Comparison of ENCODE assay signal across 12 mouse cellular contexts in genomic region chr10:22034303-22034702, GRCm38 (mm10). TPM values are rescaled to one million over a fixed set of nuclear protein-coding genes. Genes with fewer than 3 reads are reported as not detected.
A peak's percentile ranks its signal among the peaks of the same experiment; 100 is the strongest.
DNase-seq lines count a peak whose midpoint lies in the region; ATAC-seq and TF ChIP-seq lines count a peak whose summit lies in the region.
"Had no signal": no experiment of that assay in that cellular context is flagged by ENCODE, and none has a peak within 500 bp of the region (broad histone marks: within the 10 kb centered on the region; RNA-seq: fewer than 3 reads in every experiment).

No protein-coding gene starts in this region.

- 0 out of 2 replicates have a peak, but pooled peaks cover 4% of the 10 kb centered on the region for H3K9me3 ChIP-seq in midbrain, embryonic 10.5 days (replicated peaks)
- H3K9me3 ChIP-seq in midbrain, embryonic 16.5 days (replicated peaks; ENCODE audit: control insufficient read depth, low read length, poor library complexity, severe bottlenecking), result no peaks in the 10 kb centered on the region
- H3K9me3 ChIP-seq: limb, embryonic 13.5 days had no signal

- H3K36me3 ChIP-seq in heart, adult 2 months (ENCODE audit: control insufficient read depth, insufficient read depth, low read length), result no peaks in the 10 kb centered on the region
- no peaks in the 10 kb centered on the region for H3K36me3 ChIP-seq in midbrain, embryonic 10.5 days
- no peaks in the 10 kb centered on the region for H3K36me3 ChIP-seq in midbrain, embryonic 16.5 days (ENCODE audit: control insufficient read depth, insufficient read depth, low read length)
- H3K36me3 ChIP-seq: heart, embryonic 13.5 days; limb, embryonic 13.5 days had no signal

- TF ChIP-seq CTCF in heart, adult 2 months (IDR thresholded peaks at IDR 0.05), result peak; percentile 69

- no peak for DNase-seq in heart, adult 2 months
- DNase-seq in heart, postnatal 25 days (ENCODE audit: low spot score), result no peak
- peak; percentile 27 for DNase-seq in midbrain, embryonic 10.5 days (ENCODE audit: low spot score)
- DNase-seq in cerebellum, postnatal 36 days, result peak; percentile 23 to 37
- peak; percentile 24 for DNase-seq in lung, postnatal 25 days (ENCODE audit: low spot score)

- no peak overlapping the region for H3K4me2 ChIP-seq in midbrain, embryonic 16.5 days (ENCODE audit: low read length)
- H3K4me2 ChIP-seq: heart, embryonic 13.5 days; limb, embryonic 13.5 days had no signal

- H3K79me2 ChIP-seq in heart, adult 2 months (replicated peaks; ENCODE audit: control insufficient read depth, insufficient read depth, low read length), result no peaks in the 10 kb centered on the region

- no peak for TF ChIP-seq EP300 in heart, adult 2 months (IDR thresholded peaks at IDR 0.05; ENCODE audit: insufficient read depth, low read depth, low read length)

- 7% methylated on average over 9 of the region's 9 CpGs for WGBS in heart, adult 2 months
- 11% methylated on average over 9 of the region's 9 CpGs for WGBS in midbrain, embryonic 10.5 days
- 11% methylated on average over 9 of the region's 9 CpGs for WGBS in midbrain, embryonic 16.5 days

- ATAC-seq in midbrain, embryonic 16.5 days, result no peak
- ATAC-seq in megakaryocyte-erythroid progenitor cell, adult 5-6 weeks (replicated peaks; ENCODE audit: low FRiP score, low TSS enrichment, poor library complexity, severe bottlenecking), result no peak
- no peak for ATAC-seq in frontal cortex, adult (ENCODE audit: low TSS enrichment)

- intact Hi-C loops in heart, adult 2 months (cut with DNase I), result loop anchor here (1.0 to 2.0 kb wide), 2 partner anchors 446 to 544 kb away; no protein-coding TSS in a partner anchor
- intact Hi-C loops in heart, postnatal 25 days (cut with DNase I), result loop anchor here (10.0 kb wide), 1 partner anchor 450 kb away; no protein-coding TSS in a partner anchor

- no peak overlapping the region for H3K4me3 ChIP-seq in heart, adult 2 months
- H3K4me3 ChIP-seq in midbrain, embryonic 10.5 days, result no peak overlapping the region
- no peak overlapping the region for H3K4me3 ChIP-seq in midbrain, embryonic 16.5 days (ENCODE audit: low read depth, low read length)
- H3K4me3 ChIP-seq: heart, embryonic 13.5 days; limb, embryonic 13.5 days had no signal

- no peak overlapping the region for H3K9ac ChIP-seq in heart, adult 2 months (ENCODE audit: low read depth, low read length)
- no peak overlapping the region for H3K9ac ChIP-seq in midbrain, embryonic 16.5 days (ENCODE audit: low read depth, low read length)
- H3K9ac ChIP-seq: heart, embryonic 13.5 days; limb, embryonic 13.5 days had no signal

- no peaks in the 10 kb centered on the region for H3K27me3 ChIP-seq in heart, adult 2 months (ENCODE audit: control insufficient read depth, insufficient read depth, low read length)
- H3K27me3 ChIP-seq in midbrain, embryonic 10.5 days (ENCODE audit: low read depth, poor library complexity, severe bottlenecking), result no peaks in the 10 kb centered on the region; the same call in 1 of the 2 replicates
- H3K27me3 ChIP-seq in midbrain, embryonic 16.5 days (ENCODE audit: control insufficient read depth, insufficient read depth, low read depth, low read length), result no peaks in the 10 kb centered on the region
- H3K27me3 ChIP-seq: limb, embryonic 13.5 days had no signal

- H3K27ac ChIP-seq in heart, adult 2 months, result no peak overlapping the region
- no peak overlapping the region for H3K27ac ChIP-seq in midbrain, embryonic 10.5 days (replicated peaks)
- no peak overlapping the region for H3K27ac ChIP-seq in midbrain, embryonic 16.5 days (ENCODE audit: low read length)
- H3K27ac ChIP-seq: heart, embryonic 13.5 days; limb, embryonic 13.5 days had no signal

- no peaks in the 10 kb centered on the region for H3K4me1 ChIP-seq in heart, adult 2 months (ENCODE audit: control insufficient read depth, insufficient read depth, low read length)
- no peaks in the 10 kb centered on the region for H3K4me1 ChIP-seq in midbrain, embryonic 10.5 days
- H3K4me1 ChIP-seq in midbrain, embryonic 16.5 days (ENCODE audit: control insufficient read depth, insufficient read depth, low read length), result no peaks in the 10 kb centered on the region
- H3K4me1 ChIP-seq: heart, embryonic 13.5 days; limb, embryonic 13.5 days had no signal

- TF ChIP-seq POLR2A in heart, adult 2 months (IDR thresholded peaks at IDR 0.05; ENCODE audit: insufficient read depth, low read depth, low read length), result no peak

RNA-seq across cellular contexts. Expression of gene 4930444G20Rik, which starts 33.6 kb away (rescaled TPM):
- total RNA-seq in heart, adult 2 months (2021), result not detected
- polyA plus RNA-seq in heart, adult 2 months (2012; rRNA removed), result not detected in 2 replicates
- not detected for total RNA-seq in heart, postnatal 25 days (2021)
- polyA plus RNA-seq in midbrain, embryonic 10.5 days (2016; fragmentation: Nextera tagmentation; extraction: Ambion mirVana), result not detected in 2 replicates
- polyA plus RNA-seq in midbrain, embryonic 16.5 days (2015; fragmentation: Nextera tagmentation; extraction: Ambion mirVana), result not detected in 2 replicates
- total RNA-seq in megakaryocyte-erythroid progenitor cell, adult 5-6 weeks (2014; fragmentation: Nextera tagmentation), result not detected in 2 replicates
- not detected in 2 replicates for total RNA-seq in megakaryocyte-erythroid progenitor cell, adult 5-6 weeks (2017)
- polyA plus RNA-seq: cortical plate, adult 2 months; heart, embryonic 13.5 days; limb, embryonic 13.5 days; stomach, embryonic 16.5 days had no signal

Comparison
In these comparisons a context has a peak if more than half of its experiments do, and no peak if none do; other contexts are left out.
1. DNase-seq: peak in midbrain, embryonic 10.5 days (single experiment), cerebellum, postnatal 36 days (2 of 2) and lung, postnatal 25 days (single experiment); none in heart, adult 2 months (0 of 2) and heart, postnatal 25 days (single experiment).